Mouse (Mus musculus) intestine, embryonic 14.5 days (tissue): ENCODE measurements around the gene Map3k14. TPM values are rescaled to one million over a fixed set of nuclear protein-coding genes. Genes with fewer than 3 reads are reported as not detected.
A peak's percentile ranks its signal among the peaks of the same experiment; 100 is the strongest.
"Not testable (repeated sequence)": the region's sequence is repeated elsewhere in the genome, so short reads cannot be mapped to it uniquely, and the experiment has no call there.

Experiments
- ATAC-seq: fragments of 200-750 bp; cut with Nextera tagmentation; replicated peaks from 2 replicates; pipeline ENCODE4 v1.8.0; 2017; ENCODE audit warnings: low read depth, moderate number of reproducible peaks, moderate TSS enrichment, moderate library complexity; ENCODE audit not compliant: low FRiP score, low TSS enrichment
- DNase-seq: peaks from one replicate; pipeline ENCODE4 v3.0.0-alpha.2; 2018; ENCODE audit warnings: low spot score
- H3K27ac ChIP-seq: fragments of 300-500 bp; sonication (generic); 2 replicates; pipeline ENCODE4 v1.5.1; 2014; ENCODE audit warnings: low read depth, mild to moderate bottlenecking, control low read depth
- H3K27me3 ChIP-seq: fragments of 300-500 bp; sonication (generic); replicated peaks from 2 replicates; pipeline ENCODE4 v1.6.1; 2014; ENCODE audit warnings: low read length, control low read depth; ENCODE audit not compliant: control insufficient read depth, insufficient read depth
- H3K36me3 ChIP-seq: fragments of 300-500 bp; sonication (generic); 2 replicates; pipeline ENCODE4 v1.6.1; 2014; ENCODE audit warnings: low read length, control low read depth; ENCODE audit not compliant: control insufficient read depth, insufficient read depth
- H3K4me1 ChIP-seq: fragments of 300-500 bp; sonication (generic); replicated peaks from 2 replicates; pipeline ENCODE4 v1.6.1; 2014; ENCODE audit warnings: low read length, control low read depth, mixed read lengths; ENCODE audit not compliant: control insufficient read depth, insufficient read depth
- H3K4me2 ChIP-seq: fragments of 300-500 bp; sonication (generic); 2 replicates; pipeline ENCODE4 v1.6.1; 2014; ENCODE audit warnings: low read length
- H3K4me3 ChIP-seq: fragments of 300-500 bp; sonication (generic); 2 replicates; pipeline ENCODE4 v1.5.1; 2014; ENCODE audit warnings: low read depth, low read length, control low read depth, mixed read lengths
- H3K9ac ChIP-seq: fragments of 300-500 bp; sonication (generic); 2 replicates; pipeline ENCODE4 v1.6.1; 2014; ENCODE audit warnings: mild to moderate bottlenecking, low read length
- H3K9me3 ChIP-seq: fragments of 300-500 bp; sonication (generic); 2 replicates; pipeline ENCODE4 v1.6.1; 2016; ENCODE audit warnings: low read length, control low read depth; ENCODE audit not compliant: control insufficient read depth
- WGBS: fragments of 180-500 bp; shearing (Covaris S2); extraction: QIAGEN DNeasy Blood & Tissue Kit; methylation state at CpG from one replicate; pipeline ENCODE4 v1.1.7; 2014; 5-methylcytosine and 5-hydroxymethylcytosine counted together
- polyA plus RNA-seq: library from polyadenylated mRNA; unstranded; fragments of >200 nt; fragmentation: Nextera tagmentation; extraction: Ambion mirVana; gene quantifications from 2 replicates; pipeline ENCODE4 v1.2.1, GENCODE M21; 2014

Gene Map3k14
- polyA plus RNA-seq, 1 experiment from 2014 or later = 3.7 TPM

GRCm38 (mm10) chr11:103304525-103304924, 37.3 kb upstream of the Map3k14 start:
- WGBS = 84% methylated on average over 9 of the region's 9 CpGs
- H3K27ac ChIP-seq = no peak overlapping the region
- no peak for ATAC-seq
- H3K36me3 ChIP-seq = no peaks in the 10 kb centered on the region
- no peak overlapping the region for H3K9ac ChIP-seq
- no peaks in the 10 kb centered on the region for H3K4me1 ChIP-seq
- H3K4me3 ChIP-seq = no peak overlapping the region
- no peaks in the 10 kb centered on the region for H3K9me3 ChIP-seq
- no peaks in the 10 kb centered on the region for H3K27me3 ChIP-seq
- H3K4me2 ChIP-seq = no peak overlapping the region
- DNase-seq = no peak

- Histone ChIP-seq H3K4me2 (no peak overlapping the region), H3K4me1 (no peaks in the 10 kb centered on the region; the same call in 1 of the 2 replicates), H3K9ac (no peak overlapping the region), H3K9me3 (no peaks in the 10 kb centered on the region), H3K36me3 (no peaks in the 10 kb centered on the region), H3K27me3 (no peaks in the 10 kb centered on the region), H3K27ac (no peak overlapping the region), H3K4me3 (no peak overlapping the region)
- ATAC-seq = no peak
- DNase-seq = no peak
- 89% methylated on average over 7 of the region's 7 CpGs for WGBS
Observed at GRCm38 (mm10) chr11:103294772-103295171, 27.5 kb upstream of the Map3k14 start.

GRCm38 (mm10) chr11:103294066-103294465, 26.8 kb upstream of the Map3k14 start:
- WGBS = 82% methylated on average over 6 of the region's 6 CpGs
- no peak for ATAC-seq

GRCm38 (mm10) chr11:103292890-103293287, 25.6 kb upstream of the Map3k14 start:
- ATAC-seq = no peak

More at GRCm38 (mm10) chr11:103294066-103294465, 26.8 kb upstream of the Map3k14 start:
- Histone ChIP-seq H3K27me3 (no peaks in the 10 kb centered on the region), H3K9ac (no peak overlapping the region), H3K4me3 (no peak overlapping the region), H3K4me1 (no peaks in the 10 kb centered on the region; the same call in 1 of the 2 replicates), H3K4me2 (no peak overlapping the region), H3K27ac (no peak overlapping the region), H3K9me3 (no peaks in the 10 kb centered on the region), H3K36me3 (no peaks in the 10 kb centered on the region)
- no peak for DNase-seq

GRCm38 (mm10) chr11:103292152-103292889, 25.0 kb upstream of the Map3k14 start:
- no peak overlapping the region for H3K27ac ChIP-seq
- no peaks in the 10 kb centered on the region for H3K9me3 ChIP-seq
- no peak overlapping the region for H3K9ac ChIP-seq
- DNase-seq (peak; percentile 61), ATAC-seq (no peak)
- H3K4me1 ChIP-seq = no peaks in the 10 kb centered on the region; the same call in 1 of the 2 replicates
- no peaks in the 10 kb centered on the region for H3K36me3 ChIP-seq
- H3K4me2 ChIP-seq = 0 out of 2 replicates have a peak overlapping the region, but pooled peaks have one; percentile 5
- 15% methylated on average over 14 of the region's 14 CpGs for WGBS
- no peak overlapping the region for H3K4me3 ChIP-seq
- no peaks in the 10 kb centered on the region for H3K27me3 ChIP-seq

More at GRCm38 (mm10) chr11:103292890-103293287, 25.6 kb upstream of the Map3k14 start:
- WGBS = 82% methylated on average over 5 of the region's 5 CpGs
- Histone ChIP-seq H3K27ac (no peak overlapping the region), H3K4me2 (no peak overlapping the region), H3K36me3 (no peaks in the 10 kb centered on the region), H3K9ac (no peak overlapping the region), H3K9me3 (no peaks in the 10 kb centered on the region), H3K27me3 (no peaks in the 10 kb centered on the region), H3K4me1 (no peaks in the 10 kb centered on the region; the same call in 1 of the 2 replicates), H3K4me3 (no peak overlapping the region)
- no peak for DNase-seq

- ATAC-seq = not testable (repeated sequence)
- 85% methylated on average over 7 of the region's 7 CpGs for WGBS
Observed at GRCm38 (mm10) chr11:103290841-103291240, 23.6 kb upstream of the Map3k14 start.

GRCm38 (mm10) chr11:103288291-103288963, 21.2 kb upstream of the Map3k14 start:
- DNase-seq = no peak
- Histone ChIP-seq H3K36me3 (no peaks in the 10 kb centered on the region), H3K27ac (no peak overlapping the region), H3K9ac (no peak overlapping the region), H3K4me3 (no peak overlapping the region), H3K27me3 (no peaks in the 10 kb centered on the region), H3K4me1 (peaks cover 8% of the 10 kb centered on the region; the same call in 1 of the 2 replicates), H3K4me2 (no peak overlapping the region), H3K9me3 (no peaks in the 10 kb centered on the region)
- WGBS = 60% methylated on average over 16 of the region's 16 CpGs
- ATAC-seq = no peak

More at GRCm38 (mm10) chr11:103290841-103291240, 23.6 kb upstream of the Map3k14 start:
- H3K36me3 ChIP-seq, H3K9ac ChIP-seq, H3K9me3 ChIP-seq, H3K27ac ChIP-seq, H3K4me2 ChIP-seq, H3K4me3 ChIP-seq, H3K27me3 ChIP-seq, H3K4me1 ChIP-seq, DNase-seq: not testable (repeated sequence)

GRCm38 (mm10) chr11:103286910-103287309, 19.6 kb upstream of the Map3k14 start:
- Histone ChIP-seq H3K4me2 (no peak overlapping the region), H3K27ac (no peak overlapping the region), H3K9me3 (no peaks in the 10 kb centered on the region), H3K4me1 (peaks cover 8% of the 10 kb centered on the region; the same call in 1 of the 2 replicates), H3K9ac (no peak overlapping the region), H3K4me3 (no peak overlapping the region), H3K27me3 (no peaks in the 10 kb centered on the region), H3K36me3 (no peaks in the 10 kb centered on the region)
- ATAC-seq = no peak
- DNase-seq = no peak
- WGBS = 93% methylated on average over 5 of the region's 5 CpGs
